Mouse (Mus musculus) stomach, postnatal 0 days (tissue): ENCODE measurements around the gene 4931406P16Rik.

Source experiments
- CTCF ChIP-seq: IDR thresholded peaks from 2 replicates; pipeline ENCODE4 v1.5.1; 2016; ENCODE audit warnings: antibody characterized with exemption, low read depth, mild to moderate bottlenecking, moderate library complexity
- EP300 ChIP-seq: optimal IDR thresholded peaks from 2 replicates; pipeline ENCODE3; 2016; ENCODE audit warnings: antibody characterized with exemption

DNA sequence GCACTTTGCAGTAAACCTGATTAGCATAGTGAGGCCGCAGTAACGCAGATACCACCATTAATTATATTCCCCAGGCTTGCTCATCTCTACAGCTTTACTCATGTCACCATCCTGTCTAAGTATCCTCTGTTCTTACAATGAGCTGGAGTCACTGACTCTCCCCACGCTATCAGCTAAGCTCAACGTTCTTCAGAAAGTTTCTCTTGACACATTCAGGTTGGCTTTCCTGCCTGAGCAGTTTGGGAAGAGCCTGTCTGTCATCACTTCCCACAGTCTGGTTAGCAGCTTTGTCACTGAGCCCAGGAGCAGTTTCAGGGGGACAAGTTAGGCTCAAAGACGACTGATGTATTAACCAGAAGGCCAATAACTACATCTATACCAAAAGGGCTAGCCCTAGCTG is 4.8 kb downstream of the 4931406P16Rik start:
- TF ChIP-seq CTCF: no peak
- TF ChIP-seq EP300: no peak
